Mouse (Mus musculus) stomach, embryonic 15.5 days (tissue): ENCODE data around the gene Perm1. TPM values are rescaled to one million over a fixed set of nuclear protein-coding genes. Genes with fewer than 3 reads are reported as not detected.

Source experiments
- ATAC-seq: fragments of 200-750 bp; cut with Nextera tagmentation; 2 replicates; pipeline ENCODE4 v1.8.0; 2017; ENCODE audit warnings: low read depth, moderate number of reproducible peaks, moderate TSS enrichment; ENCODE audit not compliant: insufficient read depth, low FRiP score
- H3K27ac ChIP-seq: fragments of 300-500 bp; sonication (generic); 2 replicates; pipeline ENCODE4 v1.5.1; 2015; ENCODE audit warnings: mild to moderate bottlenecking, inconsistent platforms
- H3K27me3 ChIP-seq: fragments of 300-500 bp; sonication (generic); replicated peaks from 2 replicates; pipeline ENCODE4 v1.6.1; 2015; ENCODE audit warnings: inconsistent platforms
- H3K36me3 ChIP-seq: fragments of 300-500 bp; sonication (generic); 2 replicates; pipeline ENCODE4 v1.6.1; 2015; ENCODE audit warnings: inconsistent platforms
- H3K4me1 ChIP-seq: fragments of 300-500 bp; sonication (generic); 2 replicates; pipeline ENCODE4 v1.6.1; 2015; ENCODE audit warnings: inconsistent platforms
- H3K4me2 ChIP-seq: fragments of 300-500 bp; sonication (generic); 2 replicates; pipeline ENCODE4 v1.6.1; 2015; ENCODE audit warnings: mild to moderate bottlenecking, inconsistent platforms
- H3K4me3 ChIP-seq: fragments of 300-500 bp; sonication (generic); replicated peaks from 2 replicates; pipeline ENCODE4 v1.5.1; 2015; ENCODE audit warnings: inconsistent platforms
- H3K9ac ChIP-seq: fragments of 300-500 bp; sonication (generic); 2 replicates; pipeline ENCODE4 v1.6.1; 2015; ENCODE audit warnings: inconsistent platforms
- H3K9me3 ChIP-seq: fragments of 300-500 bp; sonication (generic); 2 replicates; pipeline ENCODE4 v1.6.1; 2016; ENCODE audit warnings: inconsistent platforms
- WGBS: fragments of 180-500 bp; shearing (Covaris S2); methylation state at CpG from one replicate; pipeline ENCODE4 v1.1.7; 2015; 5-methylcytosine and 5-hydroxymethylcytosine counted together
- polyA plus RNA-seq: library from polyadenylated mRNA; unstranded; fragments of >200 nt; fragmentation: Nextera tagmentation; extraction: Ambion mirVana; gene quantifications from 2 replicates; pipeline ENCODE4 v1.2.1, GENCODE M21; 2015

Gene Perm1
- polyA plus RNA-seq, result 0.61 and 0.99 TPM in 2 replicates

- Histone ChIP-seq H3K4me1 (no peaks in the 10 kb centered on the region), H3K4me3 (no peak within 1 kb of the TSS), H3K4me2 (no peak within 1 kb of the TSS), H3K9me3 (no peaks in the 10 kb centered on the region), H3K36me3 (no peaks in the 10 kb centered on the region), H3K27me3 (no peaks in the 10 kb centered on the region), H3K27ac (no peak within 1 kb of the TSS), H3K9ac (no peak within 1 kb of the TSS)
- 73% methylated on average over 4 of the region's 4 CpGs for WGBS
- no peak for ATAC-seq
Observed at GRCm38 (mm10) chr4:156215649-156216048, at the start of gene Perm1. Gene Perm1, plus strand, starts transcription at chr4:156215868.

- ATAC-seq, result no peak
- 88% methylated on average over 9 of the region's 9 CpGs for whole genome bisulfite sequencing
- H3K36me3 ChIP-seq, result peaks cover 77% of the 10 kb centered on the region
Observed at GRCm38 (mm10) chr4:156166477-156166876, 49.2 kb upstream of the Perm1 start.

GRCm38 (mm10) chr4:156168611-156169010 lies 47.1 kb upstream of the Perm1 start:
- Histone ChIP-seq H3K27me3 (no peaks in the 10 kb centered on the region), H3K36me3 (peaks cover 82% of the 10 kb centered on the region), H3K4me3 (no peak overlapping the region), H3K27ac (no peak overlapping the region), H3K4me1 (no peaks in the 10 kb centered on the region), H3K9ac (no peak overlapping the region), H3K4me2 (no peak overlapping the region), H3K9me3 (no peaks in the 10 kb centered on the region)
- ATAC-seq, result no peak
- 88% methylated on average over 8 of the region's 8 CpGs for WGBS

More at GRCm38 (mm10) chr4:156166477-156166876, 49.2 kb upstream of the Perm1 start:
- Histone ChIP-seq H3K27ac (no peak overlapping the region), H3K27me3 (no peaks in the 10 kb centered on the region), H3K4me2 (no peak overlapping the region), H3K4me1 (no peaks in the 10 kb centered on the region), H3K4me3 (no peak overlapping the region), H3K9me3 (0 out of 2 replicates have a peak, but pooled peaks cover 3% of the 10 kb centered on the region), H3K9ac (no peak overlapping the region)

GRCm38 (mm10) chr4:156169129-156169528 lies 46.5 kb upstream of the Perm1 start:
- H3K4me1 ChIP-seq, result no peaks in the 10 kb centered on the region
- no peak overlapping the region for H3K27ac ChIP-seq
- H3K27me3 ChIP-seq, result no peaks in the 10 kb centered on the region
- H3K9ac ChIP-seq, result no peak overlapping the region
- no peak overlapping the region for H3K4me3 ChIP-seq
- H3K9me3 ChIP-seq, result no peaks in the 10 kb centered on the region
- H3K36me3 ChIP-seq, result peaks cover 83% of the 10 kb centered on the region
- no peak overlapping the region for H3K4me2 ChIP-seq
- 91% methylated on average over 10 of the region's 10 CpGs for WGBS
- no peak for ATAC-seq

GRCm38 (mm10) chr4:156171828-156172227 lies 43.8 kb upstream of the Perm1 start:
- Histone ChIP-seq H3K27me3 (no peaks in the 10 kb centered on the region), H3K9me3 (no peaks in the 10 kb centered on the region), H3K9ac (no peak overlapping the region), H3K36me3 (peaks cover 79% of the 10 kb centered on the region), H3K27ac (no peak overlapping the region), H3K4me3 (no peak overlapping the region), H3K4me1 (no peaks in the 10 kb centered on the region), H3K4me2 (no peak overlapping the region)
- ATAC-seq, result no peak
- WGBS, result 94% methylated on average over 11 of the region's 11 CpGs

GRCm38 (mm10) chr4:156177630-156178029 lies 38.0 kb upstream of the Perm1 start:
- no peaks in the 10 kb centered on the region for H3K4me1 ChIP-seq
- H3K9me3 ChIP-seq, result no peaks in the 10 kb centered on the region
- no peak overlapping the region for H3K4me2 ChIP-seq
- no peak overlapping the region for H3K4me3 ChIP-seq
- 92% methylated on average over 9 of the region's 9 CpGs for WGBS
- no peaks in the 10 kb centered on the region for H3K27me3 ChIP-seq
- no peak overlapping the region for H3K27ac ChIP-seq
- ATAC-seq, result no peak
- H3K36me3 ChIP-seq, result peaks cover 53% of the 10 kb centered on the region
- H3K9ac ChIP-seq, result no peak overlapping the region

- no peak for ATAC-seq
- Histone ChIP-seq H3K9me3 (no peaks in the 10 kb centered on the region), H3K27ac (no peak overlapping the region), H3K4me3 (no peak overlapping the region), H3K4me2 (no peak overlapping the region), H3K36me3 (peaks cover 20% of the 10 kb centered on the region), H3K9ac (no peak overlapping the region), H3K27me3 (no peaks in the 10 kb centered on the region), H3K4me1 (peaks cover 10% of the 10 kb centered on the region)
- 85% methylated on average over 5 of the region's 5 CpGs for WGBS
Observed at GRCm38 (mm10) chr4:156183747-156184146, 31.9 kb upstream of the Perm1 start.

GRCm38 (mm10) chr4:156184291-156184954 lies 31.2 kb upstream of the Perm1 start:
- Histone ChIP-seq H3K27ac (no peak overlapping the region), H3K4me3 (no peak overlapping the region), H3K27me3 (no peaks in the 10 kb centered on the region), H3K9ac (no peak overlapping the region), H3K9me3 (no peaks in the 10 kb centered on the region), H3K36me3 (peaks cover 14% of the 10 kb centered on the region), H3K4me2 (no peak overlapping the region), H3K4me1 (peaks cover 17% of the 10 kb centered on the region)
- ATAC-seq, result no peak
- 79% methylated on average over 7 of the region's 7 CpGs for WGBS

GRCm38 (mm10) chr4:156185456-156185949 lies 30.2 kb upstream of the Perm1 start:
- H3K27ac ChIP-seq, result no peak overlapping the region
- no peaks in the 10 kb centered on the region for H3K9me3 ChIP-seq
- H3K36me3 ChIP-seq, result peaks cover 14% of the 10 kb centered on the region
- 81% methylated on average over 13 of the region's 13 CpGs for WGBS
- no peaks in the 10 kb centered on the region for H3K27me3 ChIP-seq
- H3K4me3 ChIP-seq, result 0 out of 2 replicates have a peak overlapping the region, but pooled peaks have one; percentile 3
- no peak overlapping the region for H3K9ac ChIP-seq
- H3K4me2 ChIP-seq, result peak overlapping the region; percentile 33; the same call in 1 of the 2 replicates
- ATAC-seq, result no peak
- H3K4me1 ChIP-seq, result peaks cover 25% of the 10 kb centered on the region

GRCm38 (mm10) chr4:156185950-156186850 lies 29.5 kb upstream of the Perm1 start:
- Histone ChIP-seq H3K27ac (no peak overlapping the region), H3K36me3 (peaks cover 14% of the 10 kb centered on the region), H3K4me2 (peak overlapping the region; percentile 33), H3K9ac (0 out of 2 replicates have a peak overlapping the region, but pooled peaks have one; percentile 17), H3K4me3 (0 out of 2 replicates have a peak overlapping the region, but pooled peaks have one; percentile 3), H3K9me3 (no peaks in the 10 kb centered on the region), H3K4me1 (peaks cover 25% of the 10 kb centered on the region), H3K27me3 (no peaks in the 10 kb centered on the region)
- ATAC-seq, result no peak
- WGBS, result 27% methylated on average over 31 of the region's 31 CpGs

GRCm38 (mm10) chr4:156188162-156188810 lies 27.4 kb upstream of the Perm1 start:
- no peak overlapping the region for H3K4me2 ChIP-seq
- no peak for ATAC-seq
- no peak overlapping the region for H3K27ac ChIP-seq
- 68% methylated on average over 5 of the region's 5 CpGs for WGBS
- H3K4me1 ChIP-seq, result peaks cover 37% of the 10 kb centered on the region
- no peak overlapping the region for H3K4me3 ChIP-seq
- no peaks in the 10 kb centered on the region for H3K27me3 ChIP-seq
- H3K36me3 ChIP-seq, result peaks cover 14% of the 10 kb centered on the region
- H3K9ac ChIP-seq, result no peak overlapping the region
- H3K9me3 ChIP-seq, result no peaks in the 10 kb centered on the region
